Mouse (Mus musculus): ENCODE measurements at regions not wholly inside any gene's neighbourhood (a gene's known extent, or its start where the extent isn't known, plus 50 kb on each side); places are given as distances from the start of the nearest gene placed in this dataset.
A peak's percentile ranks its signal among the peaks of the same experiment; 100 is the strongest.
"Not testable (repeated sequence)": the region's sequence is repeated elsewhere in the genome, so short reads cannot be mapped to it uniquely, and the experiment has no call there.

DNA sequence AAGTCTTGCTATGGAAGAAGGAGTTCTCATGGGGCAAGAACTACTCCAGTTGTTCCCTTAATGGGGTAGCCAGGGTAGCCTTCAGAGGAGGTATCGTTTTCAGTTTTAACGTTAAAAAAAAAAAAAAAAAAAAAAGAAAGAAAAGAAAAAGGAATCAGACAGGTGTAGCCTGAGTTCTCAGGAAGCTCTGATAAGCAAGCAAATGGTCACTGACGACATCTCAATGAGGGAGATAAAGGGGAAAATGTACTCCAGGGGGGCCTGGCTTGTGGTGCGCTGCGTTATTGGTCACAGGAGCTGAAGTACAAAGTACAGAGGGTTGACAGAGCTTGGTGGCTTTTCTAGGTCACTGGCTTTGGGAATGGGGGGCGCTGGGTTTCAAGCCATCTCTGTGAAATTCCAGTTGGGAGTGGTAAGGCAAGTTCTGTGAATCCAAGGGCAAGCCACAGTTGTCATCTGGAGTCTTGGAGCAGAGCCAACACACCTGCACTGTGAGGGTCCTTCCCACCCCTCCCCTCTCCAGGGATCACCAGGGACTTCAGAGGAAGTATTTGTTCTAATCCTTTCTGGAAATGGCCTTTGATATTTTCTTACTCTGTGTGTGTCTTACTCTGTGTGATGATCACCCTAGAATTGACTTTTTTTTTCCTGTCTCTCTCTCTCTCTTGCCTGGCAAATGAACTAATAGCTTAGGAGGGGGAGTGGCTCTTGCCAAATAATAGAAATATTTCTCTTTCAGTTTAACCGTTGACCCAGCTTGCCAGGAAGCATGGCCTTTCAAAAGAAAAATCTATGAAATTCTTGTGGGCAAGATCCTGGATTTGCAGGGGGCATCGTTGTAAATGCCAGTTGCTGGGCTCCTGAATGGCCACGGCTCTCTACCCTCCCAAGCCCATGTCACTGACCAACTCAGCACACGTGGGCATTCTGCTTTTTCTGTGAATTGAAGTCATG is 93.5 kb downstream of the Phlda1 start:
- Histone ChIP-seq H3K27ac (no peak overlapping the region), H3K4me1 (replicated peaks; ENCODE audit: control insufficient read depth, insufficient read depth, low read length) (peaks cover 18% of the 10 kb centered on the region), H3K9ac (no peak overlapping the region), H3K4me2 (replicated peaks) (no peak overlapping the region), H3K36me3 (replicated peaks; ENCODE audit: control insufficient read depth, insufficient read depth) (no peaks in the 10 kb centered on the region), H3K4me3 (replicated peaks; ENCODE audit: low read length) (no peak overlapping the region), H3K27me3 (ENCODE audit: control insufficient read depth, insufficient read depth, low read length) (no peaks in the 10 kb centered on the region), H3K9me3 (ENCODE audit: control insufficient read depth, low read length) (no peaks in the 10 kb centered on the region)
- no peak for ATAC-seq (ENCODE audit: low FRiP score)
- 68% methylated on average over 10 of the region's 10 CpGs for WGBS
- no peak for DNase-seq (ENCODE audit: low spot score)

DNA sequence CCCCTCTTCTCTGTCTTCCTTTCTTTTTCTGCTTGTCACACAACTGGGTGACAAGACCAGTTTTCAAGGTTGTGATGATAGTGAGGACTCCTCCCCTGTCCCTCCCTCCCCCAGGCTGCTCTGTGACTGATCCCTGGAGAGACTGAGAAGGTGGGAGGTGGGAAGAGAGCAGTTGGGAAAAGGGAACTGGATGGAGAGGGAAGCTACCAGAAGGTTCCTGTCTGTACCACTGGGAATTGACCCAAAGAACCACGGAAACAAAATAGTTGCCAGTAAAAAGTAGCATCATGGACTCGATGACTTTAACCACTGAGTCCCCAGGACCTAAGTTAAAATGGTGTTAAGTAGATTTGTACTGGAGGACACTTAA is 94.2 kb downstream of the Phlda1 start:
- ATAC-seq (ENCODE audit: low FRiP score) (no peak), DNase-seq (ENCODE audit: low spot score) (no peak)
- Histone ChIP-seq H3K4me1 (replicated peaks; ENCODE audit: control insufficient read depth, insufficient read depth, low read length) (peaks cover 18% of the 10 kb centered on the region), H3K4me2 (replicated peaks) (no peak overlapping the region), H3K36me3 (replicated peaks; ENCODE audit: control insufficient read depth, insufficient read depth) (no peaks in the 10 kb centered on the region), H3K9ac (no peak overlapping the region), H3K27ac (0 out of 2 replicates have a peak overlapping the region, but pooled peaks have one; percentile 52), H3K9me3 (ENCODE audit: control insufficient read depth, low read length) (no peaks in the 10 kb centered on the region), H3K27me3 (ENCODE audit: control insufficient read depth, insufficient read depth, low read length) (no peaks in the 10 kb centered on the region), H3K4me3 (replicated peaks; ENCODE audit: low read length) (no peak overlapping the region)
- WGBS, result 68% methylated on average over 2 of the region's 2 CpGs

DNA sequence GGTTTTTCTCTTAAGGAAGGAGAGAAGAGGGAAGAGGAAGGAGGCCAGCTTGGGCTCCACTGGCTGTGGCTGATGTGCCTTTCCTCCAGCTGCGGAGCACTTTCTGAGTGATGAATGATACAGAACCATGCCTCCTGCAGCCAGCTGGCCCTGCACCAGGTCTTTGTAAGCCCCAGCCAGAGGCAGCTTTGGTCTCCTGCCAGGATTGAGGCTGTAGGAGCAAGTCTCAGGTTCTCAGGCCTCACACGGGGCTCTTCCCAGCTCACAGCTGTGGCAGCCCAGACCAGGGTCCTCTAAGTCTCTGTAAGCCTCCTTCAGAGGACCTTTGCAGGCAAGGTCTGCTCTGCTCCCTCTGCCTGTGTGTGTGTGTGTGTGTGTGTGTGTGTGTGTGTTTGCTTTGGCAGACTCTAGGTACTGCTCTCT is 94.6 kb downstream of the Phlda1 start:
- WGBS, result 14% methylated on average over 2 of the region's 2 CpGs
- Histone ChIP-seq H3K27me3 (ENCODE audit: control insufficient read depth, insufficient read depth, low read length) (no peaks in the 10 kb centered on the region), H3K4me3 (replicated peaks; ENCODE audit: low read length) (no peak overlapping the region), H3K4me1 (replicated peaks; ENCODE audit: control insufficient read depth, insufficient read depth, low read length) (peaks cover 16% of the 10 kb centered on the region), H3K27ac (peak overlapping the region; percentile 52; the same call in 1 of the 2 replicates), H3K4me2 (replicated peaks) (no peak overlapping the region), H3K9me3 (ENCODE audit: control insufficient read depth, low read length) (no peaks in the 10 kb centered on the region), H3K36me3 (replicated peaks; ENCODE audit: control insufficient read depth, insufficient read depth) (no peaks in the 10 kb centered on the region), H3K9ac (no peak overlapping the region)
- ATAC-seq (ENCODE audit: low FRiP score), result peak; percentile 86
- DNase-seq (ENCODE audit: low spot score), result peak; percentile 79

DNA sequence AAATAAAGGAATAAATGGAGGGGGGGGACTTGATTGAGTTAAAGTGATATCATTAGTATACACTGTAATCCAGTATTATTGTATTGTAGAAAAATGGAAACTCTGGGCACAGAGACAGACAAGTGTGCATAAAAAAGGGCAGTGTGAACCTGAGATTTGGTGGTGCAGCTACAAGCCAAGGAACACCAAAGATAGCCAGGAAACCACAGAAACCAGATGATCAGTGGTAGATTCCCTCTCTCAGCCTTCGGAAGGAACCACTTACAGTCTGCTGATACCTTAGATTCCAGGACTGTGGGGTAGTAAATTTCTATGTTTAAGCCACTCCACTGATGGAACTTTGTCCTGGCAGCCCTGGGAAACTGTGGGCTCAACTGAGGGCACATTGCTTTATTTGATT is 97.1 kb downstream of the Phlda1 start:
- Histone ChIP-seq H3K36me3 (replicated peaks; ENCODE audit: control insufficient read depth, insufficient read depth) (no peaks in the 10 kb centered on the region), H3K9ac (no peak overlapping the region), H3K9me3 (ENCODE audit: control insufficient read depth, low read length) (no peaks in the 10 kb centered on the region), H3K4me1 (replicated peaks; ENCODE audit: control insufficient read depth, insufficient read depth, low read length) (peaks cover 13% of the 10 kb centered on the region; the same call in 1 of the 2 replicates), H3K27me3 (ENCODE audit: control insufficient read depth, insufficient read depth, low read length) (no peaks in the 10 kb centered on the region), H3K4me2 (replicated peaks) (no peak overlapping the region), H3K4me3 (replicated peaks; ENCODE audit: low read length) (no peak overlapping the region), H3K27ac (no peak overlapping the region)
- DNase-seq (ENCODE audit: low spot score) (no peak), ATAC-seq (ENCODE audit: low FRiP score) (no peak)
- 100% methylated on average over 1 of the region's 1 CpGs for WGBS

DNA sequence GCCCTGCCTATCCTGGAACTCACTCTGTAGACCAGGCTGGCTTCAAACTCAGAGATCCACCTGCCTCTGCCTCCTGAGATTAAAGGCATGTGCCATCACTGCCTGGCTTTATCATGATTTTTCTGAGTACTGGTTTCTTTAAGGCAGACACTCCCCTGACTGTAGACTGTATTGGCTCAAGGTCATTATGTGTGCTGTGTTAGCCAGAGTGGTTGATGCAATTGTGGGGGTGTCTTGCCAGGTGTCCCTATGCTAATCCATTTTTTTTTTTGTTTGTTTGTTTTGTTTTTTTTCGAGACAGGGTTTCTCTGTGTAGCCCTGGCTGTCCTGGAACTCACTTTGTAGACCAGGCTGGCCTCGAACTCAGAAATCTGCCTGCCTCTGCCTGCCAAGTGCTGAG is 101.3 kb downstream of the Phlda1 start:
- not testable (repeated sequence) for H3K27ac ChIP-seq; ATAC-seq (ENCODE audit: low FRiP score); H3K4me1 ChIP-seq (replicated peaks; ENCODE audit: control insufficient read depth, insufficient read depth, low read length); H3K9me3 ChIP-seq (ENCODE audit: control insufficient read depth, low read length); H3K36me3 ChIP-seq (replicated peaks; ENCODE audit: control insufficient read depth, insufficient read depth); H3K9ac ChIP-seq; H3K4me2 ChIP-seq (replicated peaks); H3K27me3 ChIP-seq (ENCODE audit: control insufficient read depth, insufficient read depth, low read length); H3K4me3 ChIP-seq (replicated peaks; ENCODE audit: low read length); DNase-seq (ENCODE audit: low spot score)
- 83% methylated on average over 2 of the region's 2 CpGs for WGBS

DNA sequence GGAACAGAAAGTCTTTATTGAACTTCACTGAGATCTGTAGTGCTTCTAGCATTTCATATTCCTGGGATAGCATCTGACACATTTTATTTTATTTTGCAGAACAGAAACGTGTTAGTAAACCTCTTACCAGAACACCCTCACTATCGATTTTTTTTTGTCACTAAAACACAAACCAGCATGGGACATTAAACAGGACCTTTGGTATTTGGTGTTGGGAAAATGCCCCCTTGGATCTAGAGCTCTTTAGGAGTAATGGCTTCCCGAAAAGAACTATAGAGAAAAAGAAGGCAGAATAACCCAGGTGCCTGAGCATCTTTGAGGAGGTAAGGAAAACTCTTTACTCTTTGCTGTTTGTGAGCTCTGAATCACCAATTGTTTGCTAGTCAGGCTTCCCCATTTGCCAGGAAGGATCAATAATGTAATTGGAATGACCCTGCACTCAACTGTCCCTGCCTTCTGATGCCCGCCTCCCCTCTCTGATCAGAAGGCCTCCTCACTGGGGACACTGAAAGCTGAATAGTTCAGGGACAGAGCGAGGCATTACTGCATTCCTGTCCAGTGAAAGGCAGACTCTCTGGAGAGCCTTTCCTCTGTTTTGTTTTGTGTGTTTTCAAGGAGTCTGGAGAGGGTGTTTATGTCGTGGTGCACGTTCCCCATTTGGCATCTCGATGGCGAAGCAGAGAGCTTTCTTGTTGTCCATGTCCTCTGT is 102.5 kb downstream of the Phlda1 start:
- no peak overlapping the region for H3K4me2 ChIP-seq (replicated peaks)
- H3K36me3 ChIP-seq (replicated peaks; ENCODE audit: control insufficient read depth, insufficient read depth), result no peaks in the 10 kb centered on the region
- no peak overlapping the region for H3K4me3 ChIP-seq (replicated peaks; ENCODE audit: low read length)
- ATAC-seq (ENCODE audit: low FRiP score) (no peak), DNase-seq (ENCODE audit: low spot score) (no peak)
- no peak overlapping the region for H3K27ac ChIP-seq
- no peak overlapping the region for H3K9ac ChIP-seq
- H3K4me1 ChIP-seq (replicated peaks; ENCODE audit: control insufficient read depth, insufficient read depth, low read length), result no peaks in the 10 kb centered on the region
- no peaks in the 10 kb centered on the region for H3K27me3 ChIP-seq (ENCODE audit: control insufficient read depth, insufficient read depth, low read length)
- WGBS, result 68% methylated on average over 9 of the region's 9 CpGs
- H3K9me3 ChIP-seq (ENCODE audit: control insufficient read depth, low read length), result no peaks in the 10 kb centered on the region

DNA sequence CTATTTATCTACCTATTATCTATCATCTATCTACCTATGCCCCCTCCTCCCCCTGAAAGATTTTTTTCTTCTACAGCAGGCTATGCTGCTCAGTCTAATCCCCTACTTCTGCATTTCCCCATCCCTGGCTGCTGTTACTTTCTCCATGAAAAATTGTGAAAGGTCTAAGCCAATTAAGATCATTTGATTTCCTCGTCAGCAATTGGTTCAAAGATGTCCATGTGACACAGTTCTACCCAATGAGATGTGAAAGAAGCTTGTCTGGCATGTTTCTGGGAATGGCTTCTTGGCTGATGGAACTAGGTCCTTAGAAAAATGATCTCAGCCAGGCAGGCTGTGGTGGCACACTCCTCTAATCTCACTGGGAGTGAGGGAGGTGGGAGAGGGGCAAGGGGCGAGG is 103.8 kb downstream of the Phlda1 start:
- WGBS, result 88% methylated on average over 2 of the region's 2 CpGs
- Histone ChIP-seq H3K9ac (no peak overlapping the region), H3K4me1 (replicated peaks; ENCODE audit: control insufficient read depth, insufficient read depth, low read length) (no peaks in the 10 kb centered on the region), H3K9me3 (ENCODE audit: control insufficient read depth, low read length) (no peaks in the 10 kb centered on the region), H3K27ac (no peak overlapping the region), H3K4me2 (replicated peaks) (no peak overlapping the region), H3K27me3 (ENCODE audit: control insufficient read depth, insufficient read depth, low read length) (no peaks in the 10 kb centered on the region), H3K4me3 (replicated peaks; ENCODE audit: low read length) (no peak overlapping the region), H3K36me3 (replicated peaks; ENCODE audit: control insufficient read depth, insufficient read depth) (no peaks in the 10 kb centered on the region)
- no peak for DNase-seq (ENCODE audit: low spot score)
- no peak for ATAC-seq (ENCODE audit: low FRiP score)

DNA sequence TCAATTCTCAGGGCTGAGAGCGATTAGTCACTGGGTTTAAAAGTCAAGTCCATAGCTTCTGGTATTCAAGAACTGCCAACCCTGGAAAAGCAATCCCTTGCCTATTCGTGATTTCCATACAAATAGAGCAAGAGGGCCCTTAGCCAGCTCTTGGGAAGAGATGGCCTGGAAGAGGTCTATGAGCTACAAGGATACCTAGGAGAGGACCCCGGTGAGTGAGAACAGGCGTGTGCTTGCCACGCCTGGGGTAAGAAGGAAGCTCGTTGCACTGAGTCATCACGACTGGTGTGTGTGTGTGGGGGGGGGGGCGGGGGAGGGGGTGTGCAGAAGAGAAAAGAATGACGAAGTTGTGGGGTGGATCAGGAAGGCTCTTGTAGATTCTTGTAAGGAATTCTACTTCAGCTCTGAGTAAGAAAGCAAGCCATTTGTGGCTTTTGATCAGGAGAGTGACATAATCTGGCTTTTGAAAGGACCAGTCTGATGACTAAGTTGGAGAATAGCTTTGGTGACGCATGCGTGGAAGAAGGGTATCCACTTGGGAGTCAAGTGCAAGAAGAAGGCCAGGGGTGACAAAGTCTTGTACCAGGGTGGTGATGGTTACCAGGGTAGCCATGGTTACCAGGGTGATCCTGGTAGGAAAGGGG is 113.7 kb downstream of the Phlda1 start:
- WGBS, result 81% methylated on average over 11 of the region's 11 CpGs
- Histone ChIP-seq H3K9ac (no peak overlapping the region), H3K36me3 (replicated peaks; ENCODE audit: control insufficient read depth, insufficient read depth) (no peaks in the 10 kb centered on the region), H3K4me1 (replicated peaks; ENCODE audit: control insufficient read depth, insufficient read depth, low read length) (no peaks in the 10 kb centered on the region), H3K9me3 (ENCODE audit: control insufficient read depth, low read length) (no peaks in the 10 kb centered on the region), H3K4me2 (replicated peaks) (no peak overlapping the region), H3K27ac (no peak overlapping the region), H3K4me3 (replicated peaks; ENCODE audit: low read length) (no peak overlapping the region), H3K27me3 (ENCODE audit: control insufficient read depth, insufficient read depth, low read length) (no peaks in the 10 kb centered on the region)
- ATAC-seq (ENCODE audit: low FRiP score) (no peak), DNase-seq (ENCODE audit: low spot score) (no peak)
